Mouse (Mus musculus) forebrain, embryonic 12.5 days (tissue): ENCODE data around the gene Fam76a. TPM values are rescaled to one million over a fixed set of nuclear protein-coding genes. Genes with fewer than 3 reads are reported as not detected.
"Not testable (repeated sequence)": the region's sequence is repeated elsewhere in the genome, so short reads cannot be mapped to it uniquely, and the experiment has no call there.

ENCODE experiments used
- ATAC-seq: fragments of 200-750 bp; cut with Nextera tagmentation; 2 replicates; pipeline ENCODE4 v1.8.0; 2017; ENCODE audit warnings: moderate TSS enrichment; ENCODE audit not compliant: low FRiP score
- H3K27ac ChIP-seq: fragments of 300-500 bp; sonication (generic); 2 replicates; pipeline ENCODE4 v1.5.1; 2016; ENCODE audit warnings: mild to moderate bottlenecking
- H3K27me3 ChIP-seq: fragments of 300-500 bp; sonication (generic); 2 replicates; pipeline ENCODE4 v1.6.1; 2016; ENCODE audit warnings: mild to moderate bottlenecking
- H3K36me3 ChIP-seq: fragments of 300-500 bp; sonication (generic); replicated peaks from 2 replicates; pipeline ENCODE4 v1.6.1; 2016; ENCODE audit warnings: mild to moderate bottlenecking
- H3K4me1 ChIP-seq: fragments of 300-500 bp; sonication (generic); 2 replicates; pipeline ENCODE4 v1.6.1; 2016
- H3K4me2 ChIP-seq: fragments of 300-500 bp; sonication (generic); 2 replicates; pipeline ENCODE4 v1.6.1; 2016; ENCODE audit warnings: mild to moderate bottlenecking, moderate library complexity
- H3K4me3 ChIP-seq: fragments of 300-500 bp; sonication (generic); replicated peaks from 2 replicates; pipeline ENCODE4 v1.5.1; 2016; ENCODE audit warnings: mild to moderate bottlenecking
- H3K9ac ChIP-seq: fragments of 300-500 bp; sonication (generic); 2 replicates; pipeline ENCODE4 v1.6.1; 2016; ENCODE audit warnings: mild to moderate bottlenecking
- H3K9me3 ChIP-seq: fragments of 300-500 bp; sonication (generic); 2 replicates; pipeline ENCODE4 v1.6.1; 2016
- WGBS: fragments of 180-500 bp; shearing (Covaris S2); methylation state at CpG from one replicate; pipeline ENCODE4 v1.1.7; 2016; 5-methylcytosine and 5-hydroxymethylcytosine counted together
- polyA plus RNA-seq: library from polyadenylated mRNA; unstranded; fragments of >200 nt; fragmentation: Nextera tagmentation; extraction: Ambion mirVana; gene quantifications from 2 replicates; pipeline ENCODE4 v1.2.1, GENCODE M21; 2016

Fam76a gene
- polyA plus RNA-seq, 1 experiment from 2014 or later: 30.3 TPM

DNA sequence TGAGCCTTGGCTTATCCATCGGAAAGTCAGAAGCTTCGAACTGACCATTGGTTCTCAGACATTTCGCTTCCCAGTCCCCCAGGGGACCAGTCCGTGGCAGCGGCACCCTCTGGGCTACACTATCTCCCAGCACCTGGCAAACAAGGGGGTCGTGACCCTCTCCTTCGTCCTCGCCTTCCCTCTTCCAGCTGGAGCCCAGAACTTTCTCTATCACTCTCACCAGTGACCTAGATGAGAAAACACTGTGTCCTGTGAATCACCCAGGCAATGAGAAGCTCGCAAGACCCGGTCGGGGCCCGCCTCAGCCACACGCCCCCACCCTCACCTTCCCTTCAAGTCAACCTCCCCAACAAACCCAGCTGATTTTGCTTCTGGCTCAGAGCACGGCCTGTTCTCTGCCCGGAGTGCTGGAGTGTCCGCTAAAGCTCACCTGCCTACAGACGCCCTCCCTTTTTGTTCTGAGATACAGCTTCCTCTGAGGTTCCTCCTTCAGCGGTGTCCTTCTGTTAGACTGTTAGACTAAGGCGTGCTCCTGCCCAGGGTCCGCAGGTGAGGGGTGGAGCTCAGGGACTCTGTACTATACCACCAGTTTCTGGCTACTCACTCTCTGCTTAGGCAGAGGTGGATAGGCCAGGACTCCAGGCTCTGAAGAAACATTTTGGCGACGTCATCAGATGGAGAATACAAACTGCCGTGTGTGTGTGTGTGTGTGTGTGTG is 18.8 kb upstream of the Fam76a start:
- H3K36me3 ChIP-seq: no peaks in the 10 kb centered on the region
- H3K9ac ChIP-seq: no peak overlapping the region
- H3K4me3 ChIP-seq: no peak overlapping the region
- H3K27me3 ChIP-seq: peaks cover 23% of the 10 kb centered on the region; the same call in 1 of the 2 replicates
- WGBS: 61% methylated on average over 23 of the region's 23 CpGs
- no peak overlapping the region for H3K27ac ChIP-seq
- peaks cover 17% of the 10 kb centered on the region for H3K4me1 ChIP-seq
- H3K9me3 ChIP-seq: no peaks in the 10 kb centered on the region
- no peak for ATAC-seq
- H3K4me2 ChIP-seq: no peak overlapping the region

DNA sequence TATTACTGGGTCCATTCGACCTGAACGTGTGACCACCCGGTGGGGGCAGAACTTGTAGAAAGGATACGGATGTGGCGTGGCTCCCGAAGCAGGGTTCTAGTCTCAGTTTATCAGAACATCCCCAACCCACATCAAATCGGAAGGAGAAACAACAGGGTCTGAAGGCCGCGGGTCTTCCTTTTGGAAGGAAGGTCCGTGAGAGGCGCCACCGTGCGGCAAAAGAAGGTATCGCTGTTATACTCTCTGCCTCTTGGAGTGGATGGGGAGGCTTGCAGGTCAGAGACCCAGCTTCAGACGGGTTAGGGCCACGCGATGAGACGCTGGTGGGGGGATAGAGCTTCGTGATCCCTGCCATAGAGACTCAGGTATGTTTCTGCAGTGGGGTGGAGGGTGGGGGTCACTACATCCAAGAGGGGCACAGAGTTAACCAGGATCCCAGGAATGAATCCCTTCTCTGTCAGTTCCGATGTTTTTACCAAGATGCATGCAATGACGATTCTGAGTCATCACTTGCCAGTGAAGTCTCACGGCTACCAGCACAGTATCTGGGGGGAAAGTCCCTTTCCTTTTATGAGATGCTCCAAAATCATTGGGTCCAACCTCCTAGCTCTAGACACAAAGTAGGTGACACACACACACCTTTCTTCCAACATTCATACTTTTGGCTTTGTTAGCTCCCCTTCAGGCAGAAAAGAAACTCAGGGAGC is 17.2 kb upstream of the Fam76a start:
- no peaks in the 10 kb centered on the region for H3K9me3 ChIP-seq
- no peak overlapping the region; the same call in 1 of the 2 replicates for H3K4me2 ChIP-seq
- peaks cover 17% of the 10 kb centered on the region for H3K4me1 ChIP-seq
- H3K4me3 ChIP-seq: no peak overlapping the region
- ATAC-seq: 0 out of 2 replicates have a peak, but pooled peaks have one; percentile 44
- H3K36me3 ChIP-seq: no peaks in the 10 kb centered on the region
- H3K9ac ChIP-seq: no peak overlapping the region
- 22% methylated on average over 22 of the region's 22 CpGs for WGBS
- H3K27me3 ChIP-seq: peaks cover 23% of the 10 kb centered on the region; the same call in 1 of the 2 replicates
- no peak overlapping the region for H3K27ac ChIP-seq

DNA sequence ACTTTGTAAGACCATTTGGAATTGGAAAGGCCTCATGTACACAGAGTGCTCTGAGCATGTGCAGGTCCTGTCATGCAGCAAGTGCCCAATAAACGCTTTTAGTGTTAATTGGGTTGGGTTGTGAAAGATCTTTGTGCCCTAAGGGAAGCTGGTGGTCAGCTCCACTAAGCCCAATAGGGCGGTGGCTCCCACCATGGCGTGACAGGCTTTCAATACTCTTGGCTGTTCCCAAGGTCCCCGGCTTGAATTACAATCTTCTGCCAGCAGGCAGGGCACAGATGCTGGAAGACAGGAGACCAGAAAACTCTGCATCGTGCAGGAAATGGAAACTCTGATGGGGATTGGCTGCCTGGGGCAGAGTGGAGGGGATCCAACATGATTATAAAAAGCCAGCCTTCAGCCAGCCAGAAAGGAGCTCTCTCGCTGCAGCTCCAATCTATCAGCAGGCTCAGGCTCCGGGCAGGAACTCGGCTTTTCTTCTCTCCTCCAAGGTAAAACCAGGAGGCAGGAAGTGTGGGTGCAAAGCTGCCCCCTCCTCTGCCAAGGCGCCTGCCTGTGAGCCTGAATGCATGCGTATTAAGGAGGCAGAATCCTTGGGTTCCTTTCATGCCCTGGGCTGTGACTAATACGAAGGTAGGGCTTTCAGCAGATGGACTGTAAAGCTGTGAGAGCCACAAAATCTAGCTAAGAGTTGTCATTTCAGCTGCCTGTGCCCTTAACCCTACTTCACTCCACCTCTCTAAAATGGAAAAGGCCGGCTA is 16.0 kb upstream of the Fam76a start:
- Histone ChIP-seq H3K9ac (0 out of 2 replicates have a peak overlapping the region, but pooled peaks have one; percentile 12), H3K9me3 (no peaks in the 10 kb centered on the region), H3K4me1 (peaks cover 21% of the 10 kb centered on the region), H3K27ac (peak overlapping the region; percentile 71), H3K4me2 (no peak overlapping the region; the same call in 1 of the 2 replicates), H3K27me3 (peaks cover 23% of the 10 kb centered on the region; the same call in 1 of the 2 replicates), H3K36me3 (no peaks in the 10 kb centered on the region), H3K4me3 (no peak overlapping the region)
- ATAC-seq: no peak
- WGBS: 57% methylated on average over 12 of the region's 12 CpGs

DNA sequence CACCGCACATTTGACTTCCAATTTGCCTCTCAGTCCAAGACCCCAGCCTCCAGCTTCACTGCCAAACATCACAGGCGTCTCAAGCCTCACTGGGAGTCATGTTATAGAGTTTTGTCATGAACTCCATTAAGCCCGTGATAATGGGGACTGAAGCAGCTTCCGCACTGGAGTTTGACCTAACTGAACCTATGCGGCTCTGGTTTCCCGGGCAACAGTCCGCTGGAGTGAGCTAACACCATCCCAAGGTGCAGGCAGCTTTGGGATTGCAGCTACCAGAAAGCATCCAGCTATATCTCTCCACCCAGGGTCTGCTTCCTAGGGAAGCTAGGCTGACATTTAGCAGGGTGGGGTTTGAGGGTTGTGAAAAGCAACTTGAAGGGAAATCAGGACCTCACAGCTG is 12.3 kb upstream of the Fam76a start:
- peaks cover 21% of the 10 kb centered on the region for H3K4me1 ChIP-seq
- no peak for ATAC-seq
- 26% methylated on average over 7 of the region's 7 CpGs for WGBS
- H3K9ac ChIP-seq: no peak overlapping the region
- no peak overlapping the region for H3K27ac ChIP-seq
- no peaks in the 10 kb centered on the region for H3K9me3 ChIP-seq
- H3K27me3 ChIP-seq: 0 out of 2 replicates have a peak, but pooled peaks cover 3% of the 10 kb centered on the region
- H3K4me3 ChIP-seq: no peak overlapping the region
- no peaks in the 10 kb centered on the region for H3K36me3 ChIP-seq
- H3K4me2 ChIP-seq: no peak overlapping the region

DNA sequence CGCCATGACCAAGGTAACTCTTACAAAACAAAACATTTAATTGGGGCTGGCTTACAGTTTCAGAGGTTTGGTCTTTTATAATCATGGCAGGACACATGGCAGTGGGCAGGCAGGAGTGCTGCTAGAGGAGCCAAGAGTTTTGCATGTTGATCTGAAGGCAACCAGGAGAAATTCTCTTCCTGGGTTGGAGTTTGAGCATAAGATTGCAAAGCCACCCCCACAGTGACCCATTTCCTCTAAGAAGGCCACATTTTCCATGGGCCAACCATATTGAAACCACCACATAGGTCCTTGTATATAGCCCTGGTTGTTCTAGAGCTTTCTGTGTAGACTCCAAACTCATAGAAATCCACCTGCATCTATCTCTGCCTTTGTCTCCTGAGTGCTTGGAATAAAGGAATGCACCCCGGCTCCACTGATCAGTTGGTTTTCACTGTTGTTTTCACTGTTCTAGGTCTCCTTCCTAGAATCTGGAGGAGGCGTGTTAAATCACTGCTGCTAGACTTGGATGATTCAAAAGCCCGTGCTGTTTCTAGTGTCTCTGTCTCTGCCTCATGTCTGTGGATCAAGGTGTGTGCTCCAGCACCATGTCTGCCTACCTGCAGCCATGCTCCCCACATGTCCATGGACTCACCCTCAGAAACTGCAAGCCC is 10.5 kb upstream of the Fam76a start:
- Histone ChIP-seq H3K9ac (no peak overlapping the region), H3K4me1 (peaks cover 12% of the 10 kb centered on the region; the same call in 1 of the 2 replicates), H3K27ac (no peak overlapping the region), H3K4me3 (no peak overlapping the region), H3K4me2 (no peak overlapping the region), H3K27me3 (no peaks in the 10 kb centered on the region), H3K9me3 (no peaks in the 10 kb centered on the region), H3K36me3 (no peaks in the 10 kb centered on the region)
- no peak for ATAC-seq
- WGBS: 88% methylated on average over 4 of the region's 4 CpGs

DNA sequence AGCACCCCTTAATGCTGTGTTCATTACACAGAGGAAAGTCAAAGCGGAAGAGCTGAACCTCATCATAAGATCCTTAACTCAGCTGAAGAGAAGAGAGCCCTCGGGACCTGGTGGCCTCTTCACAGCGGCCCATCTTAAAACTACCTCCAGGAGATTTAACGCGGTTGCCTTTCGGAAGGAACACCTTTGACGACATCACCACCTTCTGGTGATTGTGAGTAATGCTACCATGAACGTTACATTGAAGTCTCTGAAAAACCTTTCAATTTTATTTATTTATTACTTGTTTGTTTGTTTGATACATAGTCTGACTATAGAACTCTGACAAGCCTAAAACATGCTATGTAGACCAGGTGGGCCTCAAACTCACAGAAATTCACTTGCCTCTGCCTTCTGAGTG is 8.4 kb upstream of the Fam76a start:
- Histone ChIP-seq H3K4me2 (no peak overlapping the region), H3K9me3 (no peaks in the 10 kb centered on the region), H3K27me3 (no peaks in the 10 kb centered on the region), H3K4me3 (no peak overlapping the region), H3K27ac (no peak overlapping the region), H3K9ac (no peak overlapping the region), H3K4me1 (peaks cover 12% of the 10 kb centered on the region; the same call in 1 of the 2 replicates), H3K36me3 (no peaks in the 10 kb centered on the region)
- ATAC-seq: no peak
- 10% methylated on average over 8 of the region's 8 CpGs for WGBS

DNA sequence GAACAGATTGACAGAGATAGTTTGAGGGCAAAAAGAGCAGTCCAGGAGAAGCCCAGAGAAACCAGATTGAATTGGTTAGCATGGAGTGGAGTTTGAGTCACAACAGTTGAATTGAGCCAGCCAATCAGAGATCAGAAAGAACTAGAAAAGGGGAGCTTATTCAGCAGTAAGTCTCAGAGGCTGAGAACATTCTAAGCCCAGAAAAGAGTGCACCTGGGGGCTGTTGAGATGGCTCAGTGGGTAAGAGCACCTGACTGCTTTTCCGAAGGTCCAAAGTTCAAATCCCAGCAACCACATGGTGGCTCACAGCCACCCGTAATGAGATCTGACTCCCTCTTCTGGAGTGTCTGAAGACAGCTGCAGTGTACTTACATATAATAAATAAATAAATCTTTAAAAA is 4.2 kb upstream of the Fam76a start:
- H3K4me1 ChIP-seq: peaks cover 12% of the 10 kb centered on the region
- H3K4me3 ChIP-seq, H3K4me2 ChIP-seq, H3K27ac ChIP-seq, ATAC-seq, H3K9ac ChIP-seq, H3K27me3 ChIP-seq, H3K9me3 ChIP-seq, H3K36me3 ChIP-seq: not testable (repeated sequence)
- WGBS: 66% methylated on average over 2 of the region's 2 CpGs

DNA sequence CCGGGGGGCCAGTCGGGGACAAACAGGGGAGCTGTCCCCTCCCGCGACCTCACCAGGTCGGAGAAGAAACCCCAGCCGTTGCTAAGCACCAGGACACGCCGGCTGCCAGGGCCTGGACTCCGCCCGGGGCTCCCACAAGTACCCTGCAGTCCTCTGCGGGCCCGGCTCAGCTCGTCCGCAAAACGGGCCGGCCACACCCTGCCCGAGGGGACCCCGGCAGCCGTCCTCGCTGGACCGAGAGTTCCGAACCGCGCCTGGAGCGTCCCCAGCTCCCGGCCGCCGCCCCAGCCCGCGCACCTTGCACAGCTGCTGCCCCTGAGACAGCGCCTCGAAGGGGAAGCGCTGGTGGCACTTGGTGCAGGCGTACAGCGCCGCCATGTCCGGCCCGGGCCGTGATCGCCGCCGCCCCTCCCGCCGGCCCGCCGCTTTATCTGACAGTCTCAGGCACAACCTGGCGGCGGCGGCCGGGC is 262 bp downstream of the Fam76a start:
- H3K4me2 ChIP-seq: peak overlapping the region; percentile 79
- H3K27ac ChIP-seq: peak overlapping the region; percentile 86
- no peaks in the 10 kb centered on the region for H3K27me3 ChIP-seq
- H3K4me1 ChIP-seq: peaks cover 21% of the 10 kb centered on the region
- H3K36me3 ChIP-seq: peaks cover 19% of the 10 kb centered on the region; the same call in 1 of the 2 replicates
- ATAC-seq: peak; percentile 61
- WGBS: under 1% methylated on average over 42 of the region's 50 CpGs
- H3K4me3 ChIP-seq: peak overlapping the region; percentile 89
- no peaks in the 10 kb centered on the region for H3K9me3 ChIP-seq
- H3K9ac ChIP-seq: peak overlapping the region; percentile 89

DNA sequence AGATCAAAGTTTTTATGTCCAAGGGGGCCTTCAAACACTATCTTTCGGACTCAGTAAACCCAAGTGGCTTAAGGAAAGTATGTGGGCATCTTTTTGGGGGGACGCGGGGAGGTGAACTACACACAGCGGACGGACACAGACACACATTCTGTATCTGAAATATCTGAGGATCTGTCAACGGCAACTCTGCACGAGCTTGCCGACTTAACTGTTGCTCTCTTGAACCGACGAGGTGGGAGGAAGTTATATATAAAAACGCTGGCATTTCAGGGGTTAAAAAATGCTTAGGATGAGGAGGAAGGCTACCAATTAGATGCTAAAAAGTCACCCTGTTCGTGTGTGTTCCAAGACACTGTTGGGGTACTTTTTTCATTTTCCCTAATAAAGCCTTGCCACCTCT is 870 bp downstream of the Fam76a start:
- Histone ChIP-seq H3K4me2 (peak overlapping the region; percentile 79), H3K4me1 (peaks cover 21% of the 10 kb centered on the region), H3K27ac (peak overlapping the region; percentile 86; the same call in 1 of the 2 replicates), H3K9me3 (no peaks in the 10 kb centered on the region), H3K36me3 (peaks cover 21% of the 10 kb centered on the region; the same call in 1 of the 2 replicates), H3K9ac (peak overlapping the region; percentile 89), H3K27me3 (no peaks in the 10 kb centered on the region), H3K4me3 (peak overlapping the region; percentile 89)
- 43% methylated on average over 12 of the region's 12 CpGs for WGBS
- ATAC-seq: no peak

DNA sequence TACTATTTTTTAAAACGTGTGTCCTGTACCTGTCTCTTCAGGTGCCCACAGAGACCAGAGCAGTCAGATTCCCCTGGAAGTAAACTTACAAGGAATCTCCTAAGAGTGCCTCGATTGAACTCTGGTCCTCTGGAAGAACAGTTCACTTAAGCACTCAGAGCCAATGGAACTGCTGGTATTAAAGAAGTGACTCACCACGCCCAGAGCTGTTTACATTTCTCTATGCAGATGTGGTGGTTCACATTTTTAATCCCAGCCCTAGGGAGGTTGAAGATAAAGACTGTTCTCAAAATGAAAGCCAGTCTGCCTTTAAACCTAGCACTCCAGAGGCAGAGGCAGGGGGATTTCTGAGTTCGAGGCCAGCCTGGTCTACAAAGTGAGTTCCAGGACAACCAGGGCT is 2.2 kb downstream of the Fam76a start:
- no peak overlapping the region for H3K4me3 ChIP-seq
- ATAC-seq: no peak
- H3K27ac ChIP-seq: no peak overlapping the region
- H3K27me3 ChIP-seq: no peaks in the 10 kb centered on the region
- peaks cover 33% of the 10 kb centered on the region for H3K36me3 ChIP-seq
- peaks cover 21% of the 10 kb centered on the region for H3K4me1 ChIP-seq
- H3K9me3 ChIP-seq: no peaks in the 10 kb centered on the region
- H3K4me2 ChIP-seq: no peak overlapping the region
- H3K9ac ChIP-seq: no peak overlapping the region
- 94% methylated on average over 4 of the region's 4 CpGs for WGBS

DNA sequence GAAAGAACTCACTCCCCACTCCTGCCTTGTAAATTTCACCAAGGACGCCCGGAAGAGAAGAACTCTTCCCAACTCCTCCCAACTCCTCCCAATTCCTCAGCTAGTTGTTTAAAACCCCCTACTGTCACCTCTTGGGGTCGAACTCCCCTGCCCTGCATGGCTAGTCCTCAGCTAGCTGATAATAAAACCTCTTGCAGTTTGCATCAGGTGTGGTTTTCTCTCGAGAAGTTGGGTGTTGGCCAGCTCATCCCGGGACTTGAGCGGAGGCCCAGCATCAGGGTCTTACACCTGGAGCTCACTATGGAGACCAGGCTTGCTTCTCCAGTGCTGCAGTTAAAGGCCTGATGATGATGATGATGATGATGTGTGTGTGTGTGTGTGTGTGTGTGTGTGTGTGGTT is 3.9 kb downstream of the Fam76a start:
- H3K36me3 ChIP-seq: peaks cover 48% of the 10 kb centered on the region
- not testable (repeated sequence) for H3K27me3 ChIP-seq, ATAC-seq

More for the DNA sequence above, 3.9 kb downstream of the Fam76a start:
- not testable (repeated sequence) for H3K4me2 ChIP-seq, H3K9me3 ChIP-seq, H3K9ac ChIP-seq, H3K27ac ChIP-seq, H3K4me3 ChIP-seq
- peaks cover 20% of the 10 kb centered on the region for H3K4me1 ChIP-seq
- WGBS: 90% methylated on average over 6 of the region's 6 CpGs
